Mouse (Mus musculus): Measurements from ENCODE around the gene Smarcd1. TPM values are rescaled to one million over a fixed set of nuclear protein-coding genes. Genes with fewer than 3 reads are reported as not detected.

Smarcd1 gene
- polyA plus RNA-seq, 1 experiment, result 510 TPM

DNA sequence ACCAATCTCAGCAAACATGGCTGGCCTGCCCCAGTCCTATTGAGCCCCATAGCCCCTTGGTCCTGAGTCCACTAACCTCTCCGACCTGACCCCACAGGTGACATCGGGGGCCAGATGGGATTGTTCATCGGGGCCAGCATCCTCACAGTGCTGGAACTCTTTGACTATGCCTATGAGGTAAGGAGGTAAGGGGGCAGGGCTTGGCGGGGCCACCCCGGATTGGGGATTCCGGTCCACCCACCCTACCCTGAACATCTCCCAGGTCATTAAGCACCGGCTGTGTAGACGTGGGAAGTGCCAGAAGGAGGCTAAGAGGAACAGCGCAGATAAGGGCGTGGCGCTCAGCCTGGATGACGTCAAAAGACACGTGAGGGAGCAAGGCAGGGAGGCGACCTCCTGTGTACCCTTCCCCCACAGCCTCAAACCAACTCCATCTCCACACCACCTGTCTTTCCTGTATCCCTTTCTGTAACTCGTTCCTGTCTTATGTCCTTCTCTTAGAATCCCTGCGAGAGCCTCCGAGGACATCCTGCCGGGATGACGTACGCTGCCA lies 3.3 kb upstream of the Smarcd1 start:
- no peak overlapping the region for H3K4me3 ChIP-seq (ENCODE audit: insufficient read depth, low read depth, low read length)
- H3K27ac ChIP-seq (ENCODE audit: insufficient read depth, low read depth, low read length), result no peak overlapping the region
- H3K4me1 ChIP-seq (ENCODE audit: control insufficient read depth, insufficient read depth, low read length), result peaks cover 21% of the 10 kb centered on the region
- 33% methylated on average over 20 of the region's 20 CpGs for WGBS
- TF ChIP-seq CTCF (IDR thresholded peaks at IDR 0.05; ENCODE audit: insufficient read depth, low read depth, low read length) (no peak), POLR2A (IDR thresholded peaks at IDR 0.05; ENCODE audit: insufficient read depth, low read depth, low read length) (no peak)

DNA sequence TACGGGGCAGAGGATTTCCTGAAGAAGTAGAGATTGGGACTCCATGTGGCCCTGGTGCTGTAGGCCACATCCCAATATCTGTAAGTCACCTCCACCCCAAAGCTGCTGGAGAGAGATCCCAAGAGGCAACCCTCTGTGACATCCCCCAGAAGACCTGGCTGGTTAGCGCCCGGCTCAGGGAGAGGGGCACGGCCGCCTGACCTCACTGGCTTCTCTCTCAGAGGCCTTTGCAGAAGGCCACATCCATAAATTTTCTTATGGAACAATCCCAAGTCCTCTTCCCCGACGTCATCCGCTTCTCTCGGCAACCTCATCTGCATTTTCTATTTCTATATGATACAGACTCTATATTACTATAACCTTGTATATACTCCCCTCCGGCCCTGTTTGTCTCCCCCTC lies 2.2 kb upstream of the Smarcd1 start:
- no peak overlapping the region for H3K4me3 ChIP-seq (ENCODE audit: insufficient read depth, low read depth, low read length)
- 84% methylated on average over 10 of the region's 10 CpGs for WGBS
- peaks cover 31% of the 10 kb centered on the region for H3K4me1 ChIP-seq (ENCODE audit: control insufficient read depth, insufficient read depth, low read length)
- no peak for TF ChIP-seq POLR2A (IDR thresholded peaks at IDR 0.05; ENCODE audit: insufficient read depth, low read depth, low read length)
- no peak for TF ChIP-seq CTCF (IDR thresholded peaks at IDR 0.05; ENCODE audit: insufficient read depth, low read depth, low read length)
- H3K27ac ChIP-seq (ENCODE audit: insufficient read depth, low read depth, low read length), result no peak overlapping the region

DNA sequence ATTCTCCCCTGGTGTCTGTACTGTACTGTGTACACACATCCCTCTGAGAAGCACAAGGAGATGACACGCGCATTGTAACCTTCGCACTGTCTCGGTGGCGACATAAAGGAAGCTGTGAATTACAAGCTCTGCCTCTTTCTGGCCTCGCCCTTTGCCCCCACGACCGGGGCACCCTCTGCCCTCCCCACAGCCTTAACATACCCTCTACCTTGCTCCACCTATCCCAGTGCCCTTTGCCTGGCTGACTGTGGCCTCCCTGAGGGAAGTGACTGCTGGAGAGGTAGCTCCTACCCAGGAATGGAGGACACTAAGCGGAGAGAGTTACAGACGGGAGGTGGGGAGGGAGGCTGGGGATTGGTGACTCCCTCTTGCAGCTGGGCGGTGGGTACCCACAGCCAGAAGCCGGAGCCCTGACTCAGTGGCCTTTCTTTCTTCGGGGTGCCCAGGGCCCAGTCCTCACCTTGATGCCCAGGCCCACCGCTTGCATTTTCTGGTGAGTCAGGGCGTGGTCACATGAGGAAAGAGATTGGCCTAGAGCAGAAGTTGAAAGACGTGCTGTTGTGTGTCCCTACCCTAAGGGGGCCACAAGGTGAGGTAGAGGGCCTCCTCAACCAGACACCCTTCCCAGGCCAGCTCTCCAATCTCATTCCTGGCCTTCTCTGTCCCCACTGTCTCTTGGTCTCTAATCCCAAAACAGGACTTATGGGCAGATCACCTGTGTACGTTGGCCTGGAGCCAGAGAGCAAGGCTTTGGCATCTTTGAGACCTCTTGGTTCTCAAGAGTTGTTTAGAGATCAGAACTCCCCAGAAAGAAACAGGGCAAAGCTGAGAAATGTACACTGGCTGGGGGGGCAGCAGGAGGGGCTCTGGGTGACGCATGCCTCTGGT lies 1.5 kb upstream of the Smarcd1 start:
- no peak overlapping the region for H3K4me3 ChIP-seq (ENCODE audit: insufficient read depth, low read depth, low read length)
- 87% methylated on average over 18 of the region's 18 CpGs for WGBS
- H3K27ac ChIP-seq (ENCODE audit: insufficient read depth, low read depth, low read length), result no peak overlapping the region
- TF ChIP-seq CTCF (IDR thresholded peaks at IDR 0.05; ENCODE audit: insufficient read depth, low read depth, low read length) (no peak), POLR2A (IDR thresholded peaks at IDR 0.05; ENCODE audit: insufficient read depth, low read depth, low read length) (no peak)
- H3K4me1 ChIP-seq (ENCODE audit: control insufficient read depth, insufficient read depth, low read length), result peaks cover 35% of the 10 kb centered on the region

DNA sequence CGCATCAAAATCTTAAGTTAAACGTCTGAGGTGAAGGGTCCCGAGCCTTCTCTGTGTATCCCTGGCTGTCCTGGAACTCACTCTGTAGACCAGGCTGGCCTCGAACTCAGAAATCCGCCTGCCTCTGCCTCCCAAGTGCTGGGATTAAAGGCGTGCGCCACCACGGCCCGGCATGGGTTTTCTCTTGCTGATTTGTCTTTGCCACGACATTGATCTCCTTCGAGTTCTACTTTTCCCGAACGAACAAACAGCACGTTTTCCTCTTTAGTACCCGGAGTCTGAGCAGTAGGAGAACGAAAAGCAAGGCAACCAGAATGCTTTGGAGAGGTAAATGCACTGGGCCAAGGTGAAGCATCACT lies 310 bp upstream of the Smarcd1 start:
- 36% methylated on average over 16 of the region's 16 CpGs for WGBS
- 0 out of 2 replicates have a peak overlapping the region, but pooled peaks have one; percentile 16 for H3K27ac ChIP-seq (ENCODE audit: insufficient read depth, low read depth, low read length)
- peaks cover 35% of the 10 kb centered on the region for H3K4me1 ChIP-seq (ENCODE audit: control insufficient read depth, insufficient read depth, low read length)
- H3K4me3 ChIP-seq (ENCODE audit: insufficient read depth, low read depth, low read length), result peak overlapping the region; percentile 83

DNA sequence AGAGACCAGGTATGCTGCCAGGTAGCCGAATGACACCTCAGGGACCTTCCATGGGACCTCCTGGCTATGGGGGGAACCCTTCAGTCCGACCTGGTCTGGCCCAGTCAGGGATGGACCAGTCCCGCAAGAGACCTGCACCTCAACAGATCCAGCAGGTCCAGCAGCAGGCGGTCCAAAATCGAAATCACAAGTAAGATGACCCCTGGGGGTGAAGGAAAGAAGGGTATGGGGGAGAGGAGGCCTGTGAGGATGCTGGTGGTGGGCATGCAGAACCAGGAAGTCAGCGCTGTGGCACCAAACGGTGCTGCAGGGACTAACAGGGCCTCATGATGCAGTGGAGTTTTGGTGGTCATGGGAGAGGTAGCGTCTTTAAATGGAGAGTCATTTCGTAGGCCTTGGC lies 1.2 kb downstream of the Smarcd1 start:
- no peak for TF ChIP-seq CTCF (IDR thresholded peaks at IDR 0.05; ENCODE audit: insufficient read depth, low read depth, low read length)
- no peak for TF ChIP-seq POLR2A (IDR thresholded peaks at IDR 0.05; ENCODE audit: insufficient read depth, low read depth, low read length)
- H3K4me3 ChIP-seq (ENCODE audit: insufficient read depth, low read depth, low read length), result peak overlapping the region; percentile 83
- peaks cover 44% of the 10 kb centered on the region for H3K4me1 ChIP-seq (ENCODE audit: control insufficient read depth, insufficient read depth, low read length)
- peak overlapping the region; percentile 97 for H3K27ac ChIP-seq (ENCODE audit: insufficient read depth, low read depth, low read length)
- WGBS, result 37% methylated on average over 9 of the region's 9 CpGs

DNA sequence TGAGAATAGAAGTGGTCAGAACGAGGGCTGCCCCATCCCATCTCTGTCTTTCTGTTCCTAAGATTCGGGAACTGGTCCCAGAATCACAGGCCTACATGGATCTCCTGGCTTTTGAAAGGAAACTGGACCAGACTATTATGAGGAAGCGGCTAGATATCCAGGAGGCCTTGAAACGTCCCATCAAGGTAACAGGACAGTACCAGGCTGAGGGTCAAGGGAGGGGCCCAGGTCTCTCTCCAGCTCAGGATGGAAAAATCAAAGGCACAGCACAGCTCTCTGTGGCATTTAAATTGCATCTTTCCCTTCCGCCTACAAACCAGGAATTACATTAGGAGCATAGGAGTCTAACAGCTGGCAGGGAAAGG lies 1.7 kb downstream of the Smarcd1 start:
- Histone ChIP-seq H3K4me3 (ENCODE audit: insufficient read depth, low read depth, low read length) (peak overlapping the region; percentile 83), H3K4me1 (ENCODE audit: control insufficient read depth, insufficient read depth, low read length) (peaks cover 41% of the 10 kb centered on the region), H3K27ac (ENCODE audit: insufficient read depth, low read depth, low read length) (peak overlapping the region; percentile 97)
- TF ChIP-seq POLR2A (IDR thresholded peaks at IDR 0.05; ENCODE audit: insufficient read depth, low read depth, low read length) (no peak), CTCF (IDR thresholded peaks at IDR 0.05; ENCODE audit: insufficient read depth, low read depth, low read length) (no peak)
- 19% methylated on average over 5 of the region's 5 CpGs for WGBS

DNA sequence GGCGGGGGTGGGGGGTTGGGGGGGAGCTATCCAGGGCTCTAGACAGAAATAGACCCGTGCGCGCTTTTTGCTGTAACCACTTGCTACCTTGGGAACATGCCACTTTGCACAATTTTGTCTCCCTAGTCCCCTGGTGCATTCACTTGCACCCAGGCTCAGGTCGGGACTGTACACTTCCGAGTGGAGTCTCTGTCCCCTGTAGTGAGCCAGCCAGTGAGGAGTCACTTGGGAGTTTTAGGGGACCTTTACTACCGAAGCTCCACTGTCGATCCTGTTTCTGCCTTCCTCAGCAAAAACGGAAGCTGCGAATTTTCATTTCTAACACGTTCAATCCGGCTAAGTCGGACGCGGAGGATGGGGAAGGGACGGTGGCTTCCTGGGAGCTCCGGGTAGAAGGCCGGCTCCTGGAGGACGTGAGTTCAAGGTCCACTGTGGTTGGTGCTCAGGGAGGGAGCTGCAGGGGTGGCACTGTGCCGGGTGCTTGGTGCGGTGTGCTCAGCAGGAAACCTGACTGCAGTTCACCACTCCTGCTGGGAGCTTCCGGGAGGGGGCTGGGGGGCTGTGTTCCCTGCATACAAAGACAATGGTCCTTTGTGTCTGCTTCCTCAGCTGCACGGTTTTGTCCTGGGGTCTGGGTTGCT lies 2.2 kb downstream of the Smarcd1 start:
- Histone ChIP-seq H3K4me3 (ENCODE audit: insufficient read depth, low read depth, low read length) (peak overlapping the region; percentile 50), H3K27ac (ENCODE audit: insufficient read depth, low read depth, low read length) (peak overlapping the region; percentile 100), H3K4me1 (ENCODE audit: control insufficient read depth, insufficient read depth, low read length) (peaks cover 39% of the 10 kb centered on the region)
- peak; percentile 16; the same call in 1 of the 2 replicates for TF ChIP-seq POLR2A (IDR thresholded peaks at IDR 0.05; ENCODE audit: insufficient read depth, low read depth, low read length)
- no peak for TF ChIP-seq CTCF (IDR thresholded peaks at IDR 0.05; ENCODE audit: insufficient read depth, low read depth, low read length)
- WGBS, result 6% methylated on average over 23 of the region's 23 CpGs

DNA sequence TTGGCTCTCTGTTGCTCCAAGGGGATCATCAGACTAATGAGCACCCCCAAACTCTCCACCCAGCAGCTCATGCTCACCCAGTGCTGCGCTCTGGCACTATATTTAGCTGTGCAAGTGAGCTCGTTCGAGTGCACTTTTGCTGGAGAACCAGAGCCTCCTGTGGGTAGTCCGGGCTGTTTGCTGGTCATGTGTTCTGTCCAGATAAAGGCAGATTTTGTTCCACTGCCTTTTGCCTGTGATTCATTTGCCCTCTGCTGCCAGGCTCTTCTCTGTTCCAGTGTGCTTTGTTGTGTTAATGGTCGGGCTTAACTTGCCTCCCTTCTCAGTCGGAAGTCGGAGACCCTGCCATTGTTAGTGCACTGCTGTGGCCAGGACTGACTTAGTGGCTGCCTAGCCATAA lies 3.0 kb downstream of the Smarcd1 start:
- H3K4me1 ChIP-seq (ENCODE audit: control insufficient read depth, insufficient read depth, low read length), result peaks cover 40% of the 10 kb centered on the region
- peak overlapping the region; percentile 50 for H3K4me3 ChIP-seq (ENCODE audit: insufficient read depth, low read depth, low read length)
- 6% methylated on average over 7 of the region's 7 CpGs for WGBS
- peak overlapping the region; percentile 100 for H3K27ac ChIP-seq (ENCODE audit: insufficient read depth, low read depth, low read length)
- no peak for TF ChIP-seq POLR2A (IDR thresholded peaks at IDR 0.05; ENCODE audit: insufficient read depth, low read depth, low read length)
- no peak for TF ChIP-seq CTCF (IDR thresholded peaks at IDR 0.05; ENCODE audit: insufficient read depth, low read depth, low read length)

DNA sequence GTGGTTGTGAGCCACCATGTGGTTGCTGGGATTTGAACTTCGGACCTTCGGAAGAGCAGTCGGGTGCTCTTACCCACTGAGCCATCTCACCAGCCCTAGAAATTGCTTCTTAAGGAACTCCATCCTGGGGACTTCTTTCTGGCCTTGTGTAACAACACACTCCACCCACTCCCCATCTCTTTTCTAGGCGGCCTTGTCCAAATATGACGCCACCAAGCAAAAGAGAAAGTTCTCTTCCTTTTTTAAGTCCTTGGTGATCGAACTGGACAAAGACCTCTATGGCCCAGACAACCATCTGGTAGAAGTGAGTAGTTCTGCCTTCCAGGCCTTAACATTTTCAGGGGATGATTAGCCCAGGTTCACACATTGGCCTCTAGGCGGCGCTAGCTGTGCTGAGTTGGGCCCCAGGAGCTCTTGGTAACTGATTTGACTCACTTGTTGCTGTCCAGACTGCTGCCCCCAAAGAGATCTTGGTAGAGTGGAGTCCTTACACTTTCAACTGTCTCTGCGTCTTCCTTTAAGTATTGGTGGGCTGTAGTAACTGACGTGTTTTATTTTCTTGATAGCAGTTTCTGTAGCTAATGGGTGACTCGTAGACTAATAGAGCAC lies 3.6 kb downstream of the Smarcd1 start, which contains the start of gene Gm17349:
Gene Gm17349, minus strand, starts transcription at position 51 of the 609 bp plus-strand sequence.
- Histone ChIP-seq H3K4me1 (ENCODE audit: control insufficient read depth, insufficient read depth, low read length) (peaks cover 39% of the 10 kb centered on the region), H3K27ac (ENCODE audit: insufficient read depth, low read depth, low read length) (peak within 1 kb of the TSS; percentile 100), H3K4me3 (ENCODE audit: insufficient read depth, low read depth, low read length) (peak within 1 kb of the TSS; percentile 50)
- 39% methylated on average over 11 of the region's 11 CpGs for WGBS
- TF ChIP-seq POLR2A (IDR thresholded peaks at IDR 0.05; ENCODE audit: insufficient read depth, low read depth, low read length) (no peak), CTCF (IDR thresholded peaks at IDR 0.05; ENCODE audit: insufficient read depth, low read depth, low read length) (peak; percentile 55; the same call in 1 of the 2 replicates)

All from olfactory bulb, adult 2 months (tissue).